Mouse (Mus musculus) small intestine, adult 2 months (tissue): Measurements from ENCODE around the gene Pqlc2.

ENCODE experiments used
- CTCF ChIP-seq: fragments of 200-500 bp; IDR thresholded peaks from 2 replicates; pipeline ENCODE4 v1.5.1; 2012; ENCODE audit warnings: low read depth, mild to moderate bottlenecking, control low read depth, inconsistent platforms, low read length, moderate library complexity, mixed read lengths; ENCODE audit not compliant: insufficient replicate concordance, insufficient read length; ENCODE audit errors: extremely low read depth
- POLR2A ChIP-seq: fragments of 200-500 bp; IDR thresholded peaks from 2 replicates; pipeline ENCODE4 v1.6.1; 2012; ENCODE audit warnings: low read depth, mild to moderate bottlenecking, control low read depth, inconsistent platforms, low read length, moderate library complexity

- TF ChIP-seq CTCF = no peak
- TF ChIP-seq POLR2A = no peak
Observed at GRCm38 (mm10) chr4:139247966-139248365, 62.5 kb downstream of the Pqlc2 start.
